Mouse (Mus musculus): Measurements from ENCODE around the gene Nr6a1.

- TF ChIP-seq POLR2A (IDR thresholded peaks at IDR 0.05; ENCODE audit: low read depth, low read length) (no peak), CTCF (IDR thresholded peaks at IDR 0.05; ENCODE audit: extremely low read depth, insufficient read depth, insufficient read length, insufficient replicate concordance) (no peak)
Observed at GRCm38 (mm10) chr2:38936721-38937378, 9.4 kb upstream of the Nr6a1 start.
